Mouse (Mus musculus): Measurements from ENCODE around the gene Vars. TPM values are rescaled to one million over a fixed set of nuclear protein-coding genes. Genes with fewer than 3 reads are reported as not detected.
A peak's percentile ranks its signal among the peaks of the same experiment; 100 is the strongest.
"Not testable (repeated sequence)": the region's sequence is repeated elsewhere in the genome, so short reads cannot be mapped to it uniquely, and the experiment has no call there.

Gene Vars
- polyA plus RNA-seq, 1 experiment from 2014 or later: 51.1 TPM

GRCm38 (mm10) chr17:35029691-35030532, 29.1 kb downstream of the Vars start:
- Histone ChIP-seq H3K4me1 (ENCODE audit: control insufficient read depth, insufficient read depth, low read length) (peaks cover 8% of the 10 kb centered on the region; the same call in 1 of the 2 replicates), H3K4me3 (replicated peaks; ENCODE audit: low read depth, low read length) (no peak overlapping the region), H3K27ac (replicated peaks; ENCODE audit: low read depth, low read length) (no peak overlapping the region), H3K9me3 (ENCODE audit: control insufficient read depth, low read length) (no peaks in the 10 kb centered on the region), H3K36me3 (ENCODE audit: control insufficient read depth, insufficient read depth, low read length) (no peaks in the 10 kb centered on the region), H3K9ac (replicated peaks; ENCODE audit: low read length) (0 out of 2 replicates have a peak overlapping the region, but pooled peaks have one; percentile 31), H3K4me2 (ENCODE audit: low read length) (peak overlapping the region; percentile 43), H3K27me3 (ENCODE audit: control insufficient read depth, insufficient read depth, low read length) (no peaks in the 10 kb centered on the region)
- ATAC-seq (ENCODE audit: low FRiP score, low TSS enrichment): no peak
- peak; percentile 75 for DNase-seq
- WGBS: 29% methylated on average over 19 of the region's 19 CpGs

DNA sequence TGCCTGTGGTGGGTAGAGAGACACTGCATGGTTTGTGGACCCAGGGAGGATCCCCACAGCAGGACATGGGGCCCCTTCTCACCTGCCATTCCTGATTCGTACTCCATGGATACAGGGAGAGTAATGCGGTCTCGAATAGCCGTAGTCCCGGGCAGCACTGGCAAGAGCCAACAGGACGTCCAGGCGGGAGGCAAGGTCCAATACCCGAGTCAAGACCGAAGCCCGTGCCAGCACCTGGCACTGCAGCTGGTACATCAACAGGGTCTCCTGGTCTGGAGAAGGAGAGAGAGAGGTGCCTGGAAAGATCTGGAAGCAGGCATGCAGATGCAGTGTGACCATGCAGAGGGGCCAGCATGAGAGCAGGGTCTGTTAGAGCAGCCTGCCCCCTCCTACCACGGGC, 30.5 kb downstream of the Vars start:
- H3K27me3 ChIP-seq (ENCODE audit: control insufficient read depth, insufficient read depth, low read length): no peaks in the 10 kb centered on the region
- DNase-seq: no peak
- peaks cover 8% of the 10 kb centered on the region; the same call in 1 of the 2 replicates for H3K4me1 ChIP-seq (ENCODE audit: control insufficient read depth, insufficient read depth, low read length)
- ATAC-seq (ENCODE audit: low FRiP score, low TSS enrichment): no peak
- WGBS: 93% methylated on average over 11 of the region's 11 CpGs
- H3K36me3 ChIP-seq (ENCODE audit: control insufficient read depth, insufficient read depth, low read length): no peaks in the 10 kb centered on the region
- H3K9ac ChIP-seq (replicated peaks; ENCODE audit: low read length): no peak overlapping the region
- H3K4me3 ChIP-seq (replicated peaks; ENCODE audit: low read depth, low read length): no peak overlapping the region
- H3K27ac ChIP-seq (replicated peaks; ENCODE audit: low read depth, low read length): no peak overlapping the region
- H3K4me2 ChIP-seq (ENCODE audit: low read length): no peak overlapping the region
- no peaks in the 10 kb centered on the region for H3K9me3 ChIP-seq (ENCODE audit: control insufficient read depth, low read length)

DNA sequence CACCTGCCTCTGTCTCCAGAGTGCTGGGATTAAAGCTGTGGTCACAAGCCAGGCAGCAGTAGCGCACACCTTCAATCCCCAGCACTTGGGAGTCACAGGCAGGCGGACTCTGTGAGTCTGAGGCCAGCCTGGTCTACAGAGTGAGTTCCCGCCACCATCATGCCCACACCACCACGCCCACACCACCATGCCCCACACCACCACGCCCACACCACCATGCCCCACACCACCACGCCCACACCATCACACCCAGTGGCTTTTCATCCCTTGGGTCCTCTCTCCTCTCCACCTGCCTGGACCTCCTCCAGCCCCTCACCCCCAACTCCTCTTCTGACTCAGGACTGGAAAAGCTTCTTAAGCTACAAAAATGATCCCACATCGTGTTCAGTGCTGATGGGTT, 31.1 kb downstream of the Vars start:
- no peaks in the 10 kb centered on the region for H3K27me3 ChIP-seq (ENCODE audit: control insufficient read depth, insufficient read depth, low read length)
- H3K36me3 ChIP-seq (ENCODE audit: control insufficient read depth, insufficient read depth, low read length): no peaks in the 10 kb centered on the region
- WGBS: 88% methylated on average over 7 of the region's 7 CpGs
- H3K4me3 ChIP-seq (replicated peaks; ENCODE audit: low read depth, low read length): no peak overlapping the region
- no peak overlapping the region for H3K27ac ChIP-seq (replicated peaks; ENCODE audit: low read depth, low read length)
- DNase-seq (no peak), ATAC-seq (ENCODE audit: low FRiP score, low TSS enrichment) (no peak)
- no peak overlapping the region for H3K4me2 ChIP-seq (ENCODE audit: low read length)
- no peak overlapping the region for H3K9ac ChIP-seq (replicated peaks; ENCODE audit: low read length)
- peaks cover 8% of the 10 kb centered on the region; the same call in 1 of the 2 replicates for H3K4me1 ChIP-seq (ENCODE audit: control insufficient read depth, insufficient read depth, low read length)
- H3K9me3 ChIP-seq (ENCODE audit: control insufficient read depth, low read length): no peaks in the 10 kb centered on the region

DNA sequence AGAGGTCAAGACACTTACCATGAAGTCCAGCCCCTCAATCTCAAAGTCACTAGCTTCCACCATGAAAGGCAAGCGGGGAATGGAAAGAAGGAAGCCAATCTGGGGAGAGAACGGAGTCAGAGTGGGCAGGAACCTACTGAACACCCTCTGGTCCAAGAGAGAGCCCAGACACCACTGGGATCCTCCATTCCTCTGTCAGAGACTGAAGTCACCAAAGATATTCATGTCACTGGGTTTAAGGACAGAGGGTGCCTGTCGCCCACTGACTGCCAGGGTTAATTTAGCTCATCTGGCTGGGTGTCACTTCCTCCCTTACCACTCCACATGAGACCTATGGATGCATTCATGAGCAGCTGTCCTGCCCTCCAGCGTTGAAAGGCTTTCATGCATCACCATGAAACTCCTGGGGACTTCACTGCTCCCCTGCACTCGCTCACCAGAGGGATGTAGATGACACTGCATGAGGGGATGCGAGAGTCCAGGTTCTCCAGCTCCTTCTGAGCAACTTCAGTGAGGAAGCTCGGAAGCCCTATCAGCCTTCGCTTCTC, 31.6 kb downstream of the Vars start:
- Histone ChIP-seq H3K9ac (replicated peaks; ENCODE audit: low read length) (no peak overlapping the region), H3K36me3 (ENCODE audit: control insufficient read depth, insufficient read depth, low read length) (no peaks in the 10 kb centered on the region), H3K27ac (replicated peaks; ENCODE audit: low read depth, low read length) (no peak overlapping the region), H3K9me3 (ENCODE audit: control insufficient read depth, low read length) (no peaks in the 10 kb centered on the region), H3K4me2 (ENCODE audit: low read length) (no peak overlapping the region), H3K27me3 (ENCODE audit: control insufficient read depth, insufficient read depth, low read length) (no peaks in the 10 kb centered on the region), H3K4me3 (replicated peaks; ENCODE audit: low read depth, low read length) (no peak overlapping the region), H3K4me1 (ENCODE audit: control insufficient read depth, insufficient read depth, low read length) (peaks cover 8% of the 10 kb centered on the region; the same call in 1 of the 2 replicates)
- 69% methylated on average over 8 of the region's 8 CpGs for WGBS
- DNase-seq: no peak
- ATAC-seq (ENCODE audit: low FRiP score, low TSS enrichment): no peak

- H3K4me1 ChIP-seq (ENCODE audit: control insufficient read depth, insufficient read depth, low read length); H3K4me2 ChIP-seq (ENCODE audit: low read length); H3K27ac ChIP-seq (replicated peaks; ENCODE audit: low read depth, low read length); H3K36me3 ChIP-seq (ENCODE audit: control insufficient read depth, insufficient read depth, low read length); ATAC-seq (ENCODE audit: low FRiP score, low TSS enrichment); DNase-seq; H3K9ac ChIP-seq (replicated peaks; ENCODE audit: low read length); H3K9me3 ChIP-seq (ENCODE audit: control insufficient read depth, low read length); H3K27me3 ChIP-seq (ENCODE audit: control insufficient read depth, insufficient read depth, low read length); H3K4me3 ChIP-seq (replicated peaks; ENCODE audit: low read depth, low read length): not testable (repeated sequence)
- 76% methylated on average over 1 of the region's 1 CpGs for WGBS
Measured at GRCm38 (mm10) chr17:35033703-35034102, 32.9 kb downstream of the Vars start.

GRCm38 (mm10) chr17:35034896-35035295, 34.1 kb downstream of the Vars start:
- Histone ChIP-seq H3K27me3 (ENCODE audit: control insufficient read depth, insufficient read depth, low read length) (no peaks in the 10 kb centered on the region), H3K4me3 (replicated peaks; ENCODE audit: low read depth, low read length) (no peak overlapping the region), H3K4me1 (ENCODE audit: control insufficient read depth, insufficient read depth, low read length) (peaks cover 3% of the 10 kb centered on the region; the same call in 1 of the 2 replicates), H3K36me3 (ENCODE audit: control insufficient read depth, insufficient read depth, low read length) (no peaks in the 10 kb centered on the region), H3K9me3 (ENCODE audit: control insufficient read depth, low read length) (no peaks in the 10 kb centered on the region), H3K4me2 (ENCODE audit: low read length) (no peak overlapping the region), H3K27ac (replicated peaks; ENCODE audit: low read depth, low read length) (no peak overlapping the region), H3K9ac (replicated peaks; ENCODE audit: low read length) (no peak overlapping the region)
- ATAC-seq (ENCODE audit: low FRiP score, low TSS enrichment) (no peak), DNase-seq (no peak)
- WGBS: 86% methylated on average over 6 of the region's 6 CpGs

GRCm38 (mm10) chr17:35039121-35039873, 38.5 kb downstream of the Vars start:
- no peak overlapping the region for H3K4me2 ChIP-seq (ENCODE audit: low read length)
- no peaks in the 10 kb centered on the region for H3K27me3 ChIP-seq (ENCODE audit: control insufficient read depth, insufficient read depth, low read length)
- no peak overlapping the region for H3K27ac ChIP-seq (replicated peaks; ENCODE audit: low read depth, low read length)
- no peak for DNase-seq
- H3K4me3 ChIP-seq (replicated peaks; ENCODE audit: low read depth, low read length): no peak overlapping the region
- H3K4me1 ChIP-seq (ENCODE audit: control insufficient read depth, insufficient read depth, low read length): no peaks in the 10 kb centered on the region
- no peak overlapping the region for H3K9ac ChIP-seq (replicated peaks; ENCODE audit: low read length)
- H3K36me3 ChIP-seq (ENCODE audit: control insufficient read depth, insufficient read depth, low read length): no peaks in the 10 kb centered on the region
- H3K9me3 ChIP-seq (ENCODE audit: control insufficient read depth, low read length): no peaks in the 10 kb centered on the region
- WGBS: 87% methylated on average over 11 of the region's 11 CpGs
- no peak for ATAC-seq (ENCODE audit: low FRiP score, low TSS enrichment)

GRCm38 (mm10) chr17:35043794-35044193, 43.0 kb downstream of the Vars start:
- WGBS: 91% methylated on average over 4 of the region's 4 CpGs

More at GRCm38 (mm10) chr17:35043794-35044193, 43.0 kb downstream of the Vars start:
- no peaks in the 10 kb centered on the region for H3K27me3 ChIP-seq (ENCODE audit: control insufficient read depth, insufficient read depth, low read length)
- peaks cover 13% of the 10 kb centered on the region for H3K4me1 ChIP-seq (ENCODE audit: control insufficient read depth, insufficient read depth, low read length)
- H3K36me3 ChIP-seq (ENCODE audit: control insufficient read depth, insufficient read depth, low read length): no peaks in the 10 kb centered on the region
- no peak overlapping the region for H3K4me2 ChIP-seq (ENCODE audit: low read length)
- no peaks in the 10 kb centered on the region for H3K9me3 ChIP-seq (ENCODE audit: control insufficient read depth, low read length)
- no peak overlapping the region for H3K27ac ChIP-seq (replicated peaks; ENCODE audit: low read depth, low read length)
- DNase-seq (no peak), ATAC-seq (ENCODE audit: low FRiP score, low TSS enrichment) (no peak)
- H3K9ac ChIP-seq (replicated peaks; ENCODE audit: low read length): no peak overlapping the region
- no peak overlapping the region for H3K4me3 ChIP-seq (replicated peaks; ENCODE audit: low read depth, low read length)
